Mouse (Mus musculus) c-Kit-positive CD71-positive TER-119-positive erythroid progenitor cells, embryonic 14.5 days (primary cell): ENCODE measurements at regions not wholly inside any gene's neighbourhood (a gene's known extent, or its start where the extent isn't known, plus 50 kb on each side); places are given as distances from the start of the nearest gene placed in this dataset.

Experiments used
- DNase-seq: peaks from one replicate; pipeline ENCODE4 v3.0.0-alpha.2; 2013; ENCODE audit warnings: low spot score

DNA sequence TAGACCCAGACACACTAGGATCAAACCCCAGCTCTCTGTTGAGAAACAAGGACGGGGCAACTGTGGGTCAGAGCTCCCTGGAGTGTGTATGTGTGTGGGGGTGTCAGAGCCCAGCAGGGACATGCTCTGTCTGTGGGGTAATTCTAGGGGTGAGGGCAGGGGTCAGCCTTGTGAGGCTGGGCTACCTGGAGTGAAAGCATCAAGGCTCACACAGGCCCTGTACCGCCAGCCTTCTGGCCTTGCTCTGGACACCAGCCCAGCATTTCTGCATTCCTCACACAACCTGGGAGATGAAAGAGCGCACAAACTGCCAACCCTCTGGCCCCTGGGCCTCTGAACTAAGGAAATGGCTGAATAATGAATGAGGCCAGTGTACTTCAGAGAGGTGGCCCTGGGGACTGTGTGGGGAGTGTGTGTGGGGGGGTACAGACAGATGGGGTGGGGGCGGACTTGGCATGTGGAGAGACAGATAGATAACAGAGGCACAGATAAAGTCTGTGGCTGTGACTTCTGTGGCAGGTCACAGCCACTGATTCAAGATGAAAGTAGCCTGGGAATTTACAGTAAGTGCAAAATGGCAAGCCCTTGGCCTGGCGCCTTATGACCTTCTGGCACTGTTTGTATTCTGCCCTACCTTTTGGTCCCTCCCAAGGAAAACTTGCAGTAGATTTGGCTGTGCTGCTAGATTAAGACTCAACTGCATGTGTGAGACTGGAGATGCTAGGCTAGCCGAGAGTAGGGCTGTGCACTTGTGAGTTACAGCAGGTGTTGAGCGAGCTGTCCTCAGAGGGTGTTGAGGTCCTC, 135.2 kb upstream of the 4931429L15Rik start:
- no peak for DNase-seq

DNA sequence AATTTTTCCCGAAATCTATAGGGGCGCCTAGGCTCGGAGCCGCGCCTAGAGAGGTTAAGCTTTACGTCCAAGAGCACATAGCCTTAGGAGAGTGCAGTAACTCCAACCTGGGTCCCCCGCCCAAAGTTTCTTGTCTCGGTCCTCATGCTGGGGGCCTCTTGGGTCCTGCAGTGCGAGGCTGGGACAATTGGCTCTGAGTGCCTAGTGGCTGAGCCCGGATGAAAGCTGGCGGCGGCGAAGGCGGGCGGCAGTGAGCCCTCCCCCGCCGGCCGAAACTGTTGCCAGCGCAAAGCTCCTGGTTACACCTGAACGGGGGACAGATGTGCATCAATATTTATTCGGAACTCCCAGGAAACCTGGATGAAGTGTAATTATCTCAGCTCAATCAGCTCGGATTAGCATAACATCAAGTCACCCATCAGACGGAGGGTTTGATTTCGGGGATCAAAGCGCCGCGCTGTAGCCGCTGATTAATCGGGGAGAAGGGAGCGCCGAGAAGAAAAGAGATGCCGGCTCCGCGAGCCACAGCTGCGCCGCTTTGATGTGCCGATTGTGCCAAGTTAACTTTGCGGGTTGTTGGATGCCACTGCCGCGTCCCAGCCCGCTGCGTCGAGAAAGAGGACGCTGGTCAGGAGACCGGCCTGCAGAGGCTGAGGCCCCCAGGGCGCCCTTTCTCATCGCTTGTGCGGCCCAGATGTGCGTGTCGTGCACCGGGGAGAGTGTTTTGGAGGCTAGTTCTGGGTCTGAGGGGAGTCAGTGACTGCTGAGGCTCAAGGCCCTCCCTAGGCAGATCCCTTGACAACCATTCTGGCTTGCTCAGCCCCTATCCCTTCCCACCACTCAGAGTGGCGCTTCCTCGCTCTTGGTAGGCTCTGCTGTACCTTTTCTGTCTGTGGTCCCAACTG, 123.7 kb upstream of the 4931429L15Rik start:
- DNase-seq, result no peak

DNA sequence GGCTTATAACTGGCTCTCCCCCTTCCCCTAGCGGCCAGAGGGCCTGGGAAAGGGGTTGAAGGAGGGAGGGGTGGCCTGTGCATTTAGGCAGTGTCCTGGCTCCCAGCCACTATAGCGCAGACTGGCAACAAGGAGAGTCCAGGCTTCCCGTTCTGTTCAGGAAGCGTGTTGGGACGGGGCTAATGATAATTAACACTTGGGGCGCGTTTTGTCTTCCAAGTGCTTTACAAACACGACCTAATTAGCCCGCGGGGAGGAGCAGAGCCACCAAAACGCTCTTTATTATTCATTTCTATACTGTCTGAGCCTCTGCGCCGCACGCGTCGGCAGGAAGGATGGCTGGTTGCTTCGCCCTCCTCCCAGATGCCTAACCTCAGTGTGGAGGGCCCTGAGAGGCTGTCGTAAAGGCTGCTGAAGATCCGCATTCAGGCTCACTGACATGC, 123.0 kb upstream of the 4931429L15Rik start:
- DNase-seq, result no peak

DNA sequence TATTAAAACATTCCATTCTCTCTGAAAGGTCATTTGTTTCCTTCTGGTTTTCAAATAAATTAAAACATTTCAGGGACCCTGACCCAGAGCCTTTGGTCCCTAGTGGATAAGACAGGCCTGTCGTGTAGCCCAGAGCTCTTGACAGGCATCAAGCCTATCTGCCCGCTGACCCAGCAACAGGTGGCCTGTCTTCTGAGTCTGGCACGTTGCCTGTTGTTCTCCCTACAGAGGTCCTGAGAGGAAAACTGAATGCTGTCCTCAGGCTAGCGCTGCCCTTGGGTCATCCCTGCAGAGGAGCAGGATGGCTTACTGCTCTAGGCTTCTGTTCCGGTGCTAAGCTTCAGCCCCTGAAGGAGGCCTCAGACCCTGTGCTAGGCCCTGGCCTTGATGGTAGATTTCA, 120.4 kb upstream of the 4931429L15Rik start:
- DNase-seq, result no peak

DNA sequence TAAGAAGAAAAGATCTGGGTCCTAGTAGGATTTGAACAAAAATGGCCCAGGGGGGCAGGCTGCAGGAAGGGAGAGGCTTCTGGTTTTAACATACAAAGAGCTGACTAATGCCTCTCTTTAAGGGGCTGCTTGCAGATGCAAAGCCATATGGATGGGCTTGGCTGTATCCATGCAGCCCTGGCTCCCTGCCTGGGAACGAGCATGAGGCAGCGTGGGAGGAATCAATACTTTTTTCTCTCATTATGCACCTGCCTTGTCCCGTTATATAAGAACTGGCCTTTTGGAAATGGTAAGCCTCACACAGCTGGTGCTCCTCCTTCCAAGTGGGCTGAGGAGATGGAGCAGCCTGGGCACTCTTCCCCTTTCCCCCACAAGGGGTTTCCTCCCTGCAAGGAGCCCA, 114.9 kb upstream of the 4931429L15Rik start:
- no peak for DNase-seq

DNA sequence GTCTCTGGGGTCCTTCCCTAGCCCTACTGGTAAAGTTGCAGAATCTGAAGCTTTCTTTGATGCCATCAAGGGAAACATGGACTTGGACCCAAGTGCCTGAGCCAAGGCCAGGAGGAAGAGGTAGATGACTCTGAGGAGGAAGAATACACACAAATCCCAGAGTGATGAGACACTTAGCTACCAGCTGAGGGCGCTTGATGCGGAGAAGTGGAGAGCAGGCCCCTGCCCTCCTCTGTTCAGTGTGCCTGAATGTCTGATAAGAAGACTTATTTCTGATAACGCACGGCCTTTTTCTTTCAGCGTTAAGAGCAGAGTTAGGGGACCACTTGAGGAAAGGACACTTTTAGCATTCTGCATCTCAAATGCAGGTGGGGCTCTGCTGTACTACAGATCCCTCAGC, 113.9 kb upstream of the 4931429L15Rik start:
- DNase-seq, result no peak

DNA sequence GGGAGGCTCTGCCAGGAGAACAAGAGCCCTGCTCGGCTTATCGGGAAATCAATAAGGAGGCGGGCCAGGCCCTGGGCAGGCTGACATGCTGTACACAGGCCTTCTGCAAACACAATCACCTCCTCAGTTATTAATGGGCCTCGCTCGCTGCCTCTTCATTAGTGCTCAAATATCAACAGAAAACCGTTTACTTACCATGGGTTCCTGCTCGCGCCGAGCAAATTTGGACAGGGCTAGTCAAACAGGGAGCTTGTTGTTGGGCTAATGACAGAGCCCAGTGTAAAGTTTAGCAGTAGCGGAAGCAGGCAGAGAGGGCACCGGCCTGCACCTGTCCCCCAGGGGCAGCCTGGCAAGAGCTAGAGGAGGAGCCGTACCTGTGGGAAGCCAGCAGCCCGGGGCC, 111.3 kb upstream of the 4931429L15Rik start:
- DNase-seq, result no peak

DNA sequence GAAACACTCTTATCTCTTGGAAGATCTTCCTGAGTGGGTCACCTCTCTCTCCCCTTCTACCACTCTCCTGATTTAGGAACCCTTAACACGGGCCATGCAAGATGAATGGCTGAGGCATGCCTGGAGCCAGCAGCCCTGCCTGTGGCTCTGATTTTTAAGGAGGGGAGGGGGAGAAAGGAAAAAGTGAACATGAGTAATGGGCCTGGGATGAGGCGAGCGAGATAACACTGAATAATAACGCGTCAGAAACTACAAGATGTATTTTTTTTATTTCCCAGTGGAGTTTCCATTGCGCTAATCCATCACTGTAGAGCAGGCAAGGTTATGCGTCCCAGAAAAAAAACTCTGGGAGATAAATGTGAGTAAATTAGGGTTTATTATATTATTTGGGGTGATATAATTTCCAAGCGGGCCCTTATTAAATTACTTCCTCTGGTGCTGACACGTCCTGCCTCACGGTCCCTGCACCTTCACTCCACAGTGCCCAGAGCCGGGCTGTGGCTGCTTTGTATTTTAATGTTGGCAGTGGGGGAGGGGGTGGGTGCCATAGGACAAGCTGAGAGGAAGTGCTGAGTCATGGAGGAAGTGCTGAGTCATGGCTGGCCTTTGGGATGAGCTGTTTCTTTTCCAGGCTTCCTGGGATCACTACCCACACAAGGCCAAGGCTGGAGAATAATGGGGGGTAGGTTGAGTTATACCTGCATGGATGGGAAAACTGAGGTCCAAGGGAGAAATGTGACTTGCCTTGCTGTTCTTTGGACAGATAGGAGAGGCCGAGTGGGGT, 103.6 kb upstream of the 4931429L15Rik start:
- peak; percentile 0 for DNase-seq

DNA sequence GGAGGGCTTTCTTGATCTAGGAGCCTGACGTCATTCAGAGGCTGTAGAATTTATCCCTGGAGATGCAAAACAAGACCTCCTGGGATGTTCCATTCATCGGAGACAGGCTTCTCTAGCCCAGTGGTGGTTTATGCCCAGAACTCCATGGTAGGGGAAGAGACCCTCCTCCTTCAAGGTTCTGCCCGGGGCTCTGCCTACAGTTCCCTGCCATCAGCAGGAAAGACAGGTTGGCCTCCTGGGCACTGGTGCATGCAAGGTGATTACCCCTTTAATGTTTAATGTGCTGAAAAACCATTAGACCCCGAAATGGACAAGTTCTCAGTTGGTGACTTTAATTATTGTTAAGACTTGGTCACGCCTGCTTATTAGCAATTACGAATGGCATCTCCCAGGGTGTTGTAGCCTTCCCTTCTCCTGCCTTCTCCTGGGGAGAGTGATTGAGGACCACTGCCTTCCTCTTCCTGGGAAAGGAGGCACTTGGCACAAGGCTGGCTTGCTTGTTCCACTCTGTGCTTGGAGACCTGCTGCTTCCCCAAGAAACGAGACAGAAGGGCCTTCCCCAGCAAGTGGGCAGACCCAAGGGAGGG, 102.0 kb upstream of the 4931429L15Rik start:
- DNase-seq, result no peak

DNA sequence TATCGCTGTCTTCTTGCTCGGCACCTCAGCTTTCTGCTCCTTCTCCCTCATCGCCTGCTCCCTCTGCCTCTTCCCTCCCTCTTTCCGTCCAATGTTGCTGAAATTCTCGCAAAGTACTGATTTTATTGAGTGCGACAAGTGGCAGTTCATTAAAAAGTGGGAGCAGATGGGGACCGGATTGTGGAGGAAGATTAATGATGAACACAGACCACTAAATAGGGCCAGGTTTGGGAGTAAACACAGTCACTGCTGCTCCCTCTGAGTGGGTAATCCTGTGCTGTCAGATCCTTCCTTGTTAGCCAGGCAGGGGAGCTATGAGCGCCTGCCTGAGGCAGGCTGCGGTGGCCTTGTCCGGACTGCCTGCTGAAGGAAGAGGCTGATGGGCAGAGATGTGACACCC, 91.9 kb upstream of the 4931429L15Rik start:
- no peak for DNase-seq

DNA sequence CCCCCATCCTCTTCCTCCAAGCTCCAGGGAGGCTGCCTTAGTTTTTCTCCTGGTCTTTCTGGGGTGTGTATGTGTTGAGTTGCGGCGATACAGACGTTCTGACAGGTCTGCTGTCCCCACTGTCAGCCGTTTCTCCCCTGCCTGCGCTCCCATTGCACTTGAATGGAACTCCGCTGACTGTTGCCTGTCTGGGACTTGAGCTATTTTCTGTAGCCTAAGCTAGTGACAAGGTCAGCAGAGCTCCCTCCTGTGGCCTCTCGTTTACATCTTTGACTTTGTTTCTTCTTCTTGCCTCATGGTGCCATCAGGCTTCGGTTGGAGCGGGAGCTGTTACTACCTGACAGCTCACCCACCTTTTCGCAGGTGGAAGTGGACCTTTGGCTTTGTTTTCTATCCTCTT, 89.0 kb upstream of the 4931429L15Rik start:
- no peak for DNase-seq

DNA sequence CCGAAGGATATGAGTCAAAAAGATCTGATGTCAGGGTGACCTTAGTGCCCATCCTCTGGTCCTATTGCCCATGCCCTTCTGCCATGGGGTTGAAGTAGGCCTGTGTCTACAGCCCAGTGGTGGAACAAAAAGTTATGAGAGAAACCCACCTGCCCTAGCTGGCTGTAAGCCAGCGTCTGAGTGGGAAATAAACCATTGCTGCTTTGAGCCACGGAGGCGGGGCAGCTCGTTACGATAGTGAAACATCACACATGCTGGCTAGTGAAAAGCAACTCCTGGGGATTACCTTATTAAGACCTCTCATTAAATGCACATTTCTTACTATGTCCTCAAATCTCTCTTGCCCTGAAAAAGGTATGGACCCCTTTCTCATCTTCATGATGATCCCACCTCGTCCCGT, 86.8 kb upstream of the 4931429L15Rik start:
- DNase-seq, result no peak

DNA sequence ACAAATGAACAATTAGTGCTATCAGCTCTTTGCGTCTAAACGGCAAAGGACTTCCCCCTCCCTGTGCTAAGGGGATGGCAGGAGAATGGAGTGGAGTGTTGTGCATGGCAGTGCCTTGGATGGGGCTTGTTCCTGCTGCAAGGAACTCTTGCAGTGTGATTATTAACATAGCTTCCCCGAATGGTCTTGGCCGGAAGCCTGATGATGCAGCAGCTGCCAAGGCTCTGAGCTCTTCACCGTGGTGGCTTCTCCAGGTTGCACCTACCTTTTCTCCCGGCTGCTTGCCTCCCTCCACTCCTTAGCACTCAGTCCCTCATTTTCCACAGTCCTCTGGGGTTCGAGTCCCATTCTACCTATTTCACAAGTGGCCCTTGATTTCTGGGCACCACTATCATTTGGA, 76.8 kb upstream of the 4931429L15Rik start:
- DNase-seq, result no peak

DNA sequence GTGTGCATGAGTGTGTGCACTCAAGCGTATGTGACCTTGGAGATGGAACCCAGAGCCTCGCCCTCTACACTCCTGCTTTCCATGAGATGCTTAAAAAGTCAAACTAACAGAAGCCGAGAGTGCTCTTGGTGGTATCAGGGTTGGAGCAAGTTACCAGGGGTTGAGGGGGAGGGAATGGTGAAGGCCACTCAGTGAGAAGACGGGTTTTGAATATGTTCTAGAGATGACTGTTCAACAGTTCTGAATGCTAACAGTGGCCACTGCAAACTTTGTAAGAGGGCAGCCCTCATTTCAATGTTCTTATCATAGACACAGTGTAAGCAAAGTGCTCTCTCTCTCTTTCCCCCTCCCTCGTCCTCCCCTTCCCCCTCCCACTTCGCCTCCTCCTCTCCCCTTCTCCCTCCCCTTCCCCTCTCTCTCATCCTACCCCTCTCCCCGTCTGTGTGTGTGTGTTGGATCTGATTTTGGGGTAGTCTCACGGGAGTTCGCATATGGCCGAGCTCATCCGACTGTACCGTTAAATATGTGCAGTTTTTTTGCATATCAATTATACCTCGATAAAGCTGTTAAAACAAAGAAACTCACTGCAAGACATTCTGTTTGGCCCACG, 75.5 kb upstream of the 4931429L15Rik start:
- no peak for DNase-seq

DNA sequence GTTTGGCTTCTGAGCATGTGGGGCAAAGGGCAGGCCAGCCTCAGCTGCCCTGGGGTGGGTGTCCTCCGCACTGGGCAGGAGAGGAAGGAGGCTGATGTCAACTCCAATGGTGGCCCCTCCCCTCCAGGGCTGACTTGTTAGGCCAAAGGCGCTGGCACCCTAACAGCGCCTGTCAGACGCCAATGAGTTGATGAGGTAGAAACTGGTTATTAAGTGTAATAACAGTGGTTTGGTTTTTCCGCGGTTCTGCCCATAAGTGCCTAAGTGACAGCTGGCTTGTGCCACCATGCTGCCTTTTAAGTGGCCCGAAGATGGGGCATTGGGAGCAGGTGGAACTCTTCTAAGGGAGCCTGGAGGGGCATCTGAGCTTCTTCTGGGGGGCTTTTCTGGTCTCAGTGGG, 74.5 kb upstream of the 4931429L15Rik start:
- no peak for DNase-seq

DNA sequence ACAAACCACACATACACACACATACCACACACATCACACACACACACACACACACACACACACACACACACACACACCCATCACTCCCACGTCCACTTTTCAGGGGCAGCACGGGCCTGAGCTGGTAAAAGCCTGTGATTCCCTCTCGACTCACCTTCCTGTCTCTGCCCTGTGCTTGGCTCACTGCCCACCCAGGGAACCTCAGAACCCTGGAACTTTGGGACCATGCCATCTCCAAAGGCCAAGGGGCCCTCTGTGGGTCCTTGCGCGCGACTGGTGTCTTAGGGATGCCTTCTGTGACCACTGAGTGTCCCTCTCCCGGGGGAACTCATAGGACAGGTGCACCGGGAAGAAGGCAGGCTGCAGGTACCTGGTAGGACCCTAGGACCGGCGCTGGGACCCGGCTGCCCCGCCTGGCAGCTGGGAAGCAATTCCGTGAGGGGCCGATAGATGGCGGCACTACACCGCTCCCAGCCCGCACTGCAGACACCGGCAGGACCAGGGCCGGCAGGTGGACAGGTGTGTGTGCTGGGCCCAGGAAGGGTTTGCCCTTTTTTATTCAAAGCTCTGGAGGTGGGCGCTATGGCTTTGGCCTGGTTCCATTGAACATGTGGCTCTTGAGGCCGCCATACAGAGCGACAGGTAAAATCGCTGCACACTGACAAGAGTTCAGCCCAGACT, 73.0 kb upstream of the 4931429L15Rik start:
- DNase-seq, result no peak

DNA sequence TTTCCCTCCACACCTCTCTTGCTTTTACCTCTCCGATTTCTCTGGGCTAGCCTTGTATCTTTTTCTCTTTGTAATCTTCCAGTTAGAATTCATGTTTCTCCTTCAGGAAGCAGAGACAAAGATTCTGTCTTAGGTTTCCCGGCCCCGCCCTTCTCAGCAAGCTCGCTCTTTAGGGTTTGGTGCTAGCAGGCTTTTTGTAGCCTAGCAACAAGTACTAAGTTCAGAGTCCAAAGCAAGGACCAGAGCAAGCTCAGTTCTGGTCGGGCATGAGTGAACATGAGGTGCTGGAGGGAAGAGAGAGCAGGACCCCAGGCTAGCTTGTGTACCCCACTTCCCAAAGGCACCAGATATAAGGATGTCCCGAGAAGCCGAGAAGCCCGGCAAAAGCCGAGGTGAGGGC, 70.0 kb upstream of the 4931429L15Rik start:
- no peak for DNase-seq

DNA sequence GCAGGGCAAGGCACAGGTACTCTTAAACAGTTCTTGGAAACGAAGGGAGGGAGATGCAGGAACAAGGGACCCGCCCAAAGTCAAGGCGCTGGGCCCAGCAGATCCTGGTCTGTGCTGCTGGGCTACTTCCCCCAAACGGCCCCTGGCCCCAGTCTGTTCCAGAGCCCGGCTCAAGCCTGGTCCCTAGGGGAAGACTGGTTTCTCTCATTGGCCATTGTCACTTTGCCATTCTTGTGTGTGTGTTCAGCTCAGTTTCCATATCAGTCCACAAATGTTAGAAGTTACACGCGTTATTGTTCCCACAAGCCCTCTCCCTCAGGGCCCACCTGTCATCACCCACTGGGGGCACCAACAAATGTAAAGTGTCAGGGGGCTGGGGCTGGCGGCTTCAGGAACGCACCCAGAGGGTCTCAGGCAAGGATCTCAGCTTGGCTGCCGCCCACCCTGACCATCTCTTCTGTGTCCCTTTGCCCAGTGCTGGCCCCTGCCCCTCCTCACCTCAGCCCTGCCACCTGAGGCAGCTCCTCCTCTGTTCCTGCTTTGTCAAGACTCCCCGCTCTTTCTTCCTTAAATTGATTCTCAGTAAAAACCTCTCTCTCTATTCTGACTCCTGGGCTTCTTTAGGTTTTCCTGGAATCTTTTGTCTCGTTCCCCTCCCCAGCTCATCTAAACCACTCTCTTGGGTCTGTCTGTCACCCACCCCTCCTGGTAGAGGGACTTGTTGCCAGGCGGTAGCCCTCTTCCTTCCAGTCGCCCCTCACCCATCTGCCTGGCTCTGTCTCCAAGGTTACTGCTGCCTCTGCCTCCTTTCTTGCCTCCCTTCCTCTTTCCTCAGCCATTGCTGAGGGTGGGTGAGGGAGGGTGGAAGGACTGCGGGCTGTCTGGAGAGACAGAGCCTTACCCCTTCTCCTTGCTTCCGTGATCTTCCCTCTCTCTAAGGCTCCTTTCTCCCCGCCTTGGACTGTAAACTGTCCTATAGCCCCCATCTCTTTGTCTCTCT, 69.2 kb upstream of the 4931429L15Rik start:
- DNase-seq, result no peak

DNA sequence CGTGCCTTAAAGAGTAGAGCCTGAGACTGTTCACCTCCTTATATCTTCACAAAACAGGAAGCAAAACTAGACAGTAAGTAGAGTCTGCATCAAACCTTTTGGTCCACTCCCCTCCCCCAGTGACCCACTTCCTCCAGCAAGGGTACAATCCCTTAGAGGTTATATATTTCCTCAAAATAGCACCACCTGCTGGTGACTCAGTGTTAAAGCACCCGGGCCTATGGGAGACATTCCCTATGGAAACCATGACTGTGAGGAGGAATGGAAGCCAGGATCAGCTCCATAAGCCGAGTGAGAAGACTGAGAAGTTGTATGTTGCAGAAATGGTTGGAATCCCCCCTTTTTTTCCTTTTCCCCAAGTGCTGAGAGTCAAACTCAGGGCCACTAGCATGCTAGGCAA, 66.5 kb upstream of the 4931429L15Rik start:
- no peak for DNase-seq

DNA sequence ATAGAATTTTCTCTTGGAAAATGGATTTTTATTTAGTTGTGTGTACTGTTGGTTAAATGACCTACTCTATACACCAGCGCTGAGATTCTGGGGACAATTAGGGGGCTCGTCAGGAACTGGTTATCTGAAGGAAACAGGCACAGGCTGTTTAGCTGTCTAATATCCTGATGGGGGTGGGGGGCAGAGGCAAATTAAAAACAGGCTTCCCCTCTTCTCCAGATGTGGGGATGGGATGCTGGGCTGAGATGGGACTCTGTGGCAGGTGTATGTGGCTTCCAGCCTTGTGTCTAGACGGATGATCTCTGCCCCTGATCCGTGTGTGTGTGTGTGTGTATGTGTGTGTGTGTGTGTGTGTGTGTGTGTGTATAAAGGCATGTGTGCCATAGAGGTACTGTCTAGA, 61.6 kb upstream of the 4931429L15Rik start:
- DNase-seq, result no peak
